Mouse (Mus musculus): ENCODE results near the gene Chit1. TPM values are rescaled to one million over a fixed set of nuclear protein-coding genes. Genes with fewer than 3 reads are reported as not detected.

Gene Chit1
- polyA plus RNA-seq, 2 experiments = 0.08 TPM; not detected in 1

DNA sequence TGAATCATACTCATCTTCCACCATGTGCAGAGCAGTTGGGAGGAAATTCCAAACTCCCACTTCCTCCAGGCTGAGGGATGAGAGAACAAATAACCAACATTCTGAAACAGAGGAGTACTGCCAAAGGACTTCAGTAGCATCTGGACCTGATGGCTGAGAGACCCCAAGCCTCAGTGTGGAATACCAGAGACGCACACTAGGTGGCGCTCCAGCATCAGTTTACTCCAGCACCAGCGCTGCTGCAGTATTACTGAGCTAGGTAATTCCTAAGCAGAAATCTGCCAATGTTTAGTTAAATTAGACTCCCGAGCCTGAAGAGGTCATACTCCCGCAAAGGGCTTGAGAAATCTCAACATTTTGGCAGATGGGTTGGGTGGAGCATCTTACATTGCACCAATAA lies 9.1 kb downstream of the Chit1 start:
- 4% methylated on average over 5 of the region's 5 CpGs for WGBS (ENCODE audit: insufficient replicate concordance)
- H3K4me3 ChIP-seq (ENCODE audit: insufficient read depth in 1 of 2, low read depth in 2 of 2, low read length in 2 of 2) = no peak overlapping the region
- no peak overlapping the region for H3K4me2 ChIP-seq (ENCODE audit: low read depth)
- H3K9me3 ChIP-seq (ENCODE audit: control insufficient read depth, low read length) = no peaks in the 10 kb centered on the region
- DNase-seq (ENCODE audit: low read depth in 3 of 3, low spot score in 3 of 3) = peak in 2 of 3 experiments; percentile 45 to 52
- TF ChIP-seq CTCF (IDR thresholded peaks at IDR 0.05; ENCODE audit: low read depth) = peak; percentile 94
- no peak for TF ChIP-seq EP300 (IDR thresholded peaks at IDR 0.05; ENCODE audit: low read depth)
- no peak overlapping the region for H3K9ac ChIP-seq (replicated peaks)
- ATAC-seq (ENCODE audit: insufficient read depth) = no peak
- H3K27ac ChIP-seq = no peak overlapping the region
- H3K36me3 ChIP-seq (replicated peaks; ENCODE audit: control insufficient read depth, insufficient read depth, low read depth) = no peaks in the 10 kb centered on the region
- no peaks in the 10 kb centered on the region; the same call in 1 of the 2 replicates for H3K27me3 ChIP-seq (ENCODE audit: control insufficient read depth, insufficient read depth, low read length)
- H3K4me1 ChIP-seq (replicated peaks; ENCODE audit: control insufficient read depth in 2 of 2, insufficient read depth in 2 of 2, low read length in 1 of 2) = no peaks in the 10 kb centered on the region

GRCm38 (mm10) chr1:134122195-134122594 lies 11.2 kb downstream of the Chit1 start:
- DNase-seq (ENCODE audit: low read depth in 3 of 3, low spot score in 3 of 3) = no peak
- Histone ChIP-seq H3K36me3 (replicated peaks; ENCODE audit: control insufficient read depth, insufficient read depth, low read depth) (no peaks in the 10 kb centered on the region), H3K9ac (replicated peaks) (no peak overlapping the region), H3K9me3 (ENCODE audit: control insufficient read depth, low read length) (no peaks in the 10 kb centered on the region), H3K4me1 (replicated peaks; ENCODE audit: control insufficient read depth in 2 of 2, insufficient read depth in 2 of 2, low read length in 1 of 2) (no peaks in the 10 kb centered on the region), H3K27ac (no peak overlapping the region), H3K4me2 (ENCODE audit: low read depth) (no peak overlapping the region), H3K27me3 (ENCODE audit: control insufficient read depth, insufficient read depth, low read length) (no peaks in the 10 kb centered on the region; the same call in 1 of the 2 replicates), H3K4me3 (ENCODE audit: insufficient read depth in 1 of 2, low read depth in 2 of 2, low read length in 2 of 2) (no peak overlapping the region)
- ATAC-seq (ENCODE audit: insufficient read depth) = no peak
- no peak for TF ChIP-seq EP300 (IDR thresholded peaks at IDR 0.05; ENCODE audit: low read depth)
- peak; percentile 79 for TF ChIP-seq CTCF (IDR thresholded peaks at IDR 0.05; ENCODE audit: low read depth)
- 33% methylated on average over 9 of the region's 9 CpGs for WGBS (ENCODE audit: insufficient replicate concordance)

DNA sequence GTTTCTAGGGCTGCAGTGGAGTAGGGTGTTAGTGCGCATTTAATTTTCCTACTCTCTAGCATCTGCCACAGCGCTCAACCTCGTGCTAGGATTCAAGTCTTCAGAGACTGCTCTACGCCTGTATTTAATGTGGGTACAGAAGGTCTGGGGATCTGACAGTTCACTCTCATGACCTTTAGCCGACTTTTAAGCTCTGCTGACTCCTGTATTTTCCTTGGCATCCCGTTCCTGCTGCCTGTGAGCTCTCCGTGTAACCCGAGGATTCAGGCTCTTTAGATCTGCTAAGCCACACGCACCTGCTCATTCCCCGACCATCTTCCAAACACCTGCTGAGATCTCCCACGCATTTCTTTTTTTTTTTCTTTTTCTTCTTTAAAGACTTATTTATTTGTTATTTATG lies 22.3 kb downstream of the Chit1 start:
- Histone ChIP-seq H3K27ac (no peak overlapping the region), H3K4me2 (ENCODE audit: low read depth) (no peak overlapping the region), H3K27me3 (ENCODE audit: control insufficient read depth, insufficient read depth, low read length) (no peaks in the 10 kb centered on the region), H3K4me1 (replicated peaks; ENCODE audit: control insufficient read depth in 2 of 2, insufficient read depth in 2 of 2, low read length in 1 of 2) (no peaks in the 10 kb centered on the region), H3K4me3 (ENCODE audit: insufficient read depth in 1 of 2, low read depth in 2 of 2, low read length in 2 of 2) (no peak overlapping the region), H3K9me3 (ENCODE audit: control insufficient read depth, low read length) (no peaks in the 10 kb centered on the region), H3K9ac (replicated peaks) (no peak overlapping the region), H3K36me3 (replicated peaks; ENCODE audit: control insufficient read depth, insufficient read depth, low read depth) (no peaks in the 10 kb centered on the region)
- no peak for DNase-seq (ENCODE audit: low read depth in 3 of 3, low spot score in 3 of 3)
- 65% methylated on average over 11 of the region's 11 CpGs for WGBS (ENCODE audit: insufficient replicate concordance)
- TF ChIP-seq CTCF (IDR thresholded peaks at IDR 0.05; ENCODE audit: low read depth) = no peak
- TF ChIP-seq EP300 (IDR thresholded peaks at IDR 0.05; ENCODE audit: low read depth) = no peak
- ATAC-seq (ENCODE audit: insufficient read depth) = no peak

DNA sequence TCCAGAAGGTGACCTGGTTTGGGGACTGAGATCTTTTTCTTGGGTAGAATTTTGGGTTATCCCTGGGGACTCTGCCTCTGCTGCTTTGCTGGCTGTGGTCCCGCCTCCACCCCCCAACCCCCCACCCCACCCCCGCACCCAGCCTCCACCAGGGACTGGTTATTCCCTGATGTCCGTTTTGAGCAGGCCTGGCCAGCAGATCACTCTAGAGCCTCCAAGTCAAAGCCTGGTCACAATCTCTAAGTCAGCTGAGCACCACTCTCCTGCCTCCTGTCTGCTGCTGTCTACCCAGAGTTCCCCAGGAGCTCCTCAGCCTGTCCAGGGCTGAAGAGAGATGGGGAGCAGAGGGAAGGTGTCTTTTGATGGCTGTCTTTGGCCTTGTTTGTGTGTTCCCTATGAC lies 25.3 kb downstream of the Chit1 start:
- DNase-seq (ENCODE audit: low read depth in 3 of 3, low spot score in 3 of 3) (no peak), ATAC-seq (ENCODE audit: insufficient read depth) (no peak)
- Histone ChIP-seq H3K27ac (no peak overlapping the region), H3K4me1 (replicated peaks; ENCODE audit: control insufficient read depth in 2 of 2, insufficient read depth in 2 of 2, low read length in 1 of 2) (no peaks in the 10 kb centered on the region), H3K4me3 (ENCODE audit: insufficient read depth in 1 of 2, low read depth in 2 of 2, low read length in 2 of 2) (no peak overlapping the region), H3K36me3 (replicated peaks; ENCODE audit: control insufficient read depth, insufficient read depth, low read depth) (no peaks in the 10 kb centered on the region), H3K4me2 (ENCODE audit: low read depth) (no peak overlapping the region), H3K27me3 (ENCODE audit: control insufficient read depth, insufficient read depth, low read length) (no peaks in the 10 kb centered on the region), H3K9me3 (ENCODE audit: control insufficient read depth, low read length) (no peaks in the 10 kb centered on the region), H3K9ac (replicated peaks) (no peak overlapping the region)
- WGBS (ENCODE audit: insufficient replicate concordance) = 35% methylated on average over 3 of the region's 3 CpGs
- TF ChIP-seq CTCF (IDR thresholded peaks at IDR 0.05; ENCODE audit: low read depth) = no peak
- no peak for TF ChIP-seq EP300 (IDR thresholded peaks at IDR 0.05; ENCODE audit: low read depth)

- 68% methylated on average over 9 of the region's 9 CpGs for WGBS (ENCODE audit: insufficient replicate concordance)
- Histone ChIP-seq H3K9me3 (ENCODE audit: control insufficient read depth, low read length) (no peaks in the 10 kb centered on the region), H3K27me3 (ENCODE audit: control insufficient read depth, insufficient read depth, low read length) (no peaks in the 10 kb centered on the region), H3K4me2 (ENCODE audit: low read depth) (no peak overlapping the region), H3K4me3 (ENCODE audit: insufficient read depth in 1 of 2, low read depth in 2 of 2, low read length in 2 of 2) (no peak overlapping the region), H3K36me3 (replicated peaks; ENCODE audit: control insufficient read depth, insufficient read depth, low read depth) (no peaks in the 10 kb centered on the region), H3K9ac (replicated peaks) (no peak overlapping the region), H3K4me1 (replicated peaks; ENCODE audit: control insufficient read depth in 2 of 2, insufficient read depth in 2 of 2, low read length in 1 of 2) (no peaks in the 10 kb centered on the region), H3K27ac (no peak overlapping the region)
- ATAC-seq (ENCODE audit: insufficient read depth) = no peak
- no peak for DNase-seq (ENCODE audit: low read depth in 3 of 3, low spot score in 3 of 3)
- no peak for TF ChIP-seq EP300 (IDR thresholded peaks at IDR 0.05; ENCODE audit: low read depth)
- TF ChIP-seq CTCF (IDR thresholded peaks at IDR 0.05; ENCODE audit: low read depth) = no peak
Measured at GRCm38 (mm10) chr1:134138424-134138823, 27.4 kb downstream of the Chit1 start.

Measured in liver, embryonic 14.5 days (tissue).